Mouse (Mus musculus) gastrocnemius, postnatal 4 days (tissue): ENCODE data around the gene Plpp7. TPM values are rescaled to one million over a fixed set of nuclear protein-coding genes. Genes with fewer than 3 reads are reported as not detected.

Experiments
- DNase-seq, 2 experiments: peaks; one replicate each; pipeline ENCODE4 v3.0.0; 2021 to 2022; ENCODE audit warnings: low spot score in 2 of 2, mixed read lengths in 2 of 2
- microRNA-seq: library from miRNA; unstranded; fragments of <30 nt; microRNA quantifications from one replicate; pipeline ENCODE4 v1.2.0, GENCODE M21; 2021
- total RNA-seq, 2 experiments: library from RNA; stranded (reverse); gene quantifications; 2 replicates each; pipeline ENCODE4 v1.2.3; 2021

Plpp7 gene
- total RNA-seq, 2 experiments from 2014 or later: 71.5 to 76.7 TPM

GRCm38 (mm10) chr2:32157328-32157727, 62.0 kb downstream of the Plpp7 start:
- no peak for DNase-seq

GRCm38 (mm10) chr2:32158616-32159239, 63.4 kb downstream of the Plpp7 start:
- no peak for DNase-seq

Small RNAs within 50 kb of the gene (microRNA-seq; reads per million reads assigned to microRNA genes)
- not detected for gene Mir7674

Other genes with a start within 250 kb of the Plpp7 start
- under 1 TPM in 1 of 2 experiments, not detected in 1; 0.05 TPM for gene Fibcd1, start 249.5 kb upstream of the Plpp7 start, total RNA-seq
- gene Lamc3, start 208.2 kb upstream of the Plpp7 start, total RNA-seq: under 1 TPM; 0.12 to 0.13 TPM
- 10 to 100 TPM; 21.6 to 25.8 TPM for gene Aif1l, start 145.4 kb upstream of the Plpp7 start, total RNA-seq
- 10 to 100 TPM; 38.9 to 43.3 TPM for gene Nup214, start 121.1 kb upstream of the Plpp7 start, total RNA-seq
- gene Fam78a, start 10.7 kb upstream of the Plpp7 start, total RNA-seq: 10 to 100 TPM; 28.7 to 30.0 TPM
- 100 to 1,000 TPM; 142 to 154 TPM for gene Prrc2b, start 55.6 kb downstream of the Plpp7 start, total RNA-seq
- gene Pomt1, start 141.1 kb downstream of the Plpp7 start, total RNA-seq: 10 to 100 TPM; 15.8 to 17.5 TPM
- 10 to 100 TPM; 24.5 to 27.2 TPM for gene Uck1, start 164.6 kb downstream of the Plpp7 start, total RNA-seq
- 10 to 100 TPM; 91.5 to 93.0 TPM for gene Golga2, start 191.9 kb downstream of the Plpp7 start, total RNA-seq
- 100 to 1,000 TPM; 160 to 162 TPM for gene Swi5, start 192.5 kb downstream of the Plpp7 start, total RNA-seq